Mouse (Mus musculus): ENCODE measurements at regions not wholly inside any gene's neighbourhood (a gene's known extent, or its start where the extent isn't known, plus 50 kb on each side); places are given as distances from the start of the nearest gene placed in this dataset.

DNA sequence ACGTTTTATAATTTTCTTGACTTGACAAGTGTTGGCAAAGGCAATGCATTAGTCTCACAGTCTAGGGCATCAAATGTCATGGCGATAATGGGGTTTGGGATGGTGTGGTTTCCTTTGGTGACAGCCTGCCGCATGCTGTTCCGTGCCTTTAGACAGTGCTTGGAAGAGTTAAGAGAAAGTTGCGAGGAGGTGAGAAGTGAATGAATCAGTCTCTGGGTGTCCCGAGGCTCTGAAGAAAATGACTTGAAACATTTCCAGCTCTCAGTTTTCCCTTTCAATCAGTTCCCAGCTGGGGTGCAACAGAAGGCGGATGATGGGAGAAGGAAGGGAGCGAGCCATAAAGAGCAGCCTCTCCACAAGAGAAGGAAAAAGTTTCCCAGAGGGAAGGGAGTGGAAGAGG, 211.0 kb upstream of the Pdcd1 start:
- CTCF ChIA-PET = no interaction called here
- POLR2A ChIA-PET = no interaction called here

DNA sequence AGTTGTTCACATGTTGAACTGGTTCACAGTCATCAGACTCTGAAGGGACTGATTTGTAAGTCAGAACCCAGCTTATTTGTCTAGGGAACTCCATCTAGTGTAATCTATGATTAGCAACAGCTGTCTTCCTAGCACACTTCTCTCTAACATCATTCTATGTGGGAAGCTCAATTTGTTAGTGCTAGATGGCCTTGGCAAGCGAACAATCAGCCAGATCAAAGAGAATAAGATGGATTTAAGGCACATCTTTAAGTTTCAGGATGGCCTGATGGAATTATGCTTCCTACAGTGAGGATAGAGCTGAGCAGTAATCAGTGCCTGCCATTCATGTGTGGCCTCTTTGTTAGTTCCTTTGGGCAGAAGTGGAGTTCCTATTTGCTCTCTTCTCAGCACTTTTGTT, 183.1 kb upstream of the Pdcd1 start:
- ChIA-PET CTCF (no interaction called here), POLR2A (no interaction called here)

DNA sequence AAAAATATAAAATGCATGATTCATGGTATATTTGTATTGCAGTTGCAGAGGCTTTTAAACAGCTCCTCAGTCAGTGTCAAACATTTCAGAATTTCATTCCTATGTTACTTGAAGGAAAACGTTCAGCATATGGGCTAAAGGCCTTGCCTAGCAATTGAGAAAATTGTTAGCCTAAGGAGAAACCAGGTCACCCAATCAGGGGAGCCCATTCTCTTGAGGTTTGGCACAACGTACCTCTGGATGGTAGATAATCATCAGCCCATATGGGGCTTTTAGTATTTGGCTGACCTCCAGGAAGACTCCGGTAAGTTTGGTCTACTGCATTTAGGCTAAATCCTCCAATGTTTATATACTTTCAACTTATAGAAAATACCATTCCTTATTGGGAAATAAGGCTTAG, 168.7 kb upstream of the Pdcd1 start:
- POLR2A ChIA-PET = no interaction called here
- CTCF ChIA-PET = no interaction called here

DNA sequence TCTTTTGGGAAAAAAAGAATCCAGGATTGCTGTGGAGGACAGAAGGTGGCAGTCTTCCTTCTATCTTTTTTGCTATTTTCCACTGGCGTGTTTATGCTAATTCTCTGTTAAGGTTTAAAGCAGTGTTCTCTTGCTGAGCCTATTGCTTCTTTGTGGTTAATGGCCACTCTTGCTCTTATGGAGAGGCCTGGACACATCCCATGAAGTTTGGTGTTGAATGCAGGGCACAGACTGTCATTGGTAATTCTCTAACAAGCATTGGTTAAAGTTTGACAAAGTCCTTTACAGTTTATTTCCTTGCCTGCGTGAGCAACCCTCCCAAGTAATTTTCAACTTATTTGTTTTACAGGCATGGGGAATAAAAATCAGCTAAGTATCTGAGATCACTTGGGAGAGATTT, 165.1 kb upstream of the Pdcd1 start:
- CTCF ChIA-PET = no interaction called here
- POLR2A ChIA-PET = no interaction called here

DNA sequence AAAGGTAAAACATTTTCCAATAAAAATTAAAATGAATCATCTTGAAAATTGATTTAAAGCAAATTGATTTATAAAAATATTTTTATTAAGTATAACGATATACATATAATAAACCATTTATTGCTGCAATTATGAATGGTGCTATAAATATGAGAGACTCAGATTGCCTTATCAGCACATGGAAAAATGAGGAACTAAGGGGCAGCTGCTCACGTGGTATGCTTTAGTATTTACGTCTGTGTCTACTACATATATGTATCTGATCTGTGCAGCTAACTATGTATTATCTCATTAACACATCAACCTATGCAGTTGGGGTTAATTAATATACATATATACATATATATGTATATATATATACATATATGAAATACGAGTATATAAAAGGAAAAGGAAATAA, 156.6 kb upstream of the Pdcd1 start:
- POLR2A ChIA-PET = no interaction called here
- CTCF ChIA-PET = no interaction called here

DNA sequence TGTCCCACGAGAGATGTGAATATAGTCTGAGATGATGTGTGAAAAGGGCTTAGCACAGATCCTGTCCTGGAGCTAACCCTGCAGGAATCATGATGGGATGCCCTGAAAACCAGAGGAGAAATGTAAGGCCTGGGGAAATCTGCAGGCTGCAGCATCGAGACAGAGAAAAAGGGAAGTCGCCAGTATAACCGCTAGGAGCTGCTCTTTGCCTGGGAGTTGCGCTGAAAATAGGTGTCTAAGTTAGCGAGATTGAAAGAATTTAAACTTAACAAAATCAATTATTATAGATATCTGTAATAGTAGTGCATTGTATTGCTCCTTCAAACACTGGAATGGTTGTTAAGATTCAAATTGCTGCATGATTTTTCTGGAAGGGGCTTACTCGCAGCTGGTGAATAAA, 155.5 kb upstream of the Pdcd1 start:
- ChIA-PET CTCF (no interaction called here), POLR2A (no interaction called here)

DNA sequence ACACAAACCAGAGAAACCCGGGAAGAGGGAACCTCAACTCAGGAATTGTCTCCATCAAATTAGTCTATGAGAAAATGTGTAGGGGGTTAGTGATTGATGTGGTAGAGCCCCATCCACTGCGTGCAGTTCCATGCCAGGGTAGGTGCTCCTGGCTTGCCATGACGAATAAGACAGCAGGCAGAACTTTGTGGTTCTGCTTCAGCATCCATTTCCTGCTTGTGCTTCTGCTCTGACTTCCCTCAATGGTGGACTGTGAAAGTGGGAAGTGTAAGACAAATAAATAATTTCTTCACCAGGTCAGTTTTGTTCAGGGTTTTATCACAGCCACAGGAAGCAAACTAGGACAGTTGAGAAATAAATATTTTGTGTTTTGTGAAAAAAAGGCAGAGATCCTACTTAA, 150.9 kb upstream of the Pdcd1 start:
- ChIA-PET POLR2A (no interaction called here), CTCF (no interaction called here)

DNA sequence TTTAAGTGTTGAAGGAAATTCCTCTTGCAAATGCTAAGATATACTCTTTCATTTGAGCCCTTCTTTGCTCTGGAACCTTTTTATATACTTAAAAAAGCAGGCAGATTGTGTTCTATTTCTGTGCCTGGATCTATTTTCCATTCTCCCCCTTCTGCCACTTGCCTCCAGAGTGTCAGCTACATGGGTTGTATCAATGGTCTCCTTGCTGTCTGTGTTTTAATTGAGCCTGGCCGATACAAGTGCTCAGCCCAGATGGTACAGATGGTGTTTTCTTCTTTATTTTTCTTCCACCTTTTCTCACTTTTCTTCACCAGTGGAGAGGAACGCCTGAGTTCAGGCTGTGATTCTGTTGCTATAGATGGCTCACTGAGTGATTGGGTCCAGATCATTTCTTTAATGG, 131.5 kb upstream of the Pdcd1 start:
- POLR2A ChIA-PET = no interaction called here

DNA sequence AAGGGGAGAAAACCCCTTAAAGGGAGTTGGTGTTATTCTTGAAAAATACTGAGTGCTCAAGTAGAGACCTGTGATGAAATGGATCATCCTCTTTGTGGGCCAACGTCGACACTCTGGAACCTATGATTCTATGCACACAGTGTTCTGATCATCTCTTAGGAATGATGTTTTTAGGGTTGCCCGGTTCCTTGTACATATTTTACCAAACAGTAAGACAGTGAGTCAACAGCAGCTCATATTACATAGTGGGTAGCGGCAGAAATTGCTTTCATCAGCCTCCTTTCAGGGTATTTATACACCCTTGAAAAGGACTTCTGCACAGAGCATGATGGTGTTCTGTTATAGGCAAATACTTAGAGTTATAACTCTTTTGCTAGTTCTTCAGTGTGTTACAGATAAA, 97.6 kb upstream of the Pdcd1 start:
- ChIA-PET POLR2A (no interaction called here), CTCF (no interaction called here)

More for the DNA sequence above, 131.5 kb upstream of the Pdcd1 start:
- CTCF ChIA-PET = no interaction called here

DNA sequence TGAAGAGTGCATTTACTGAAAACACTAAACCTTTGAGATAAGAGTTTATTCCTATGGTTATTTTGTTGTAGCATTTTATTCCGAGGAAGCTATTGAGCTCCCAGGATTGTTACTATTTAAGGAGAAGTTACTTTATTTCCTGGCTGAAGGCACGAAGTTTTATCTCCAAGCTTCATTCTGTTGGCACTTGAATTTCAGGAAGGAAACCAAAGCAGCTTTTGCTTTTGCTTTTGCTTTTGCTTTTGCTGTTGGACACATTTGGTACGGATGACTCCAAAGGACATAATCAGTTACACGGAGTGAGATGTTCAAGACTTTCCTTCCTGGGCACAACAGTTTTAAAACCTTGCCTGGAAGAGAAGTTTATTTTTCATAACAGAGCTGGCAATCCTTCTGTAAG, 94.7 kb upstream of the Pdcd1 start:
- CTCF ChIA-PET = interaction anchor here in 1 of 4 experiments (0.5 kb wide), 1 partner anchor 590 kb away, joined by 3 read pairs; no protein-coding TSS in a partner anchor
- POLR2A ChIA-PET = interaction anchor here in 1 of 4 experiments (1.2 kb wide), 1 partner anchor 17 kb away, joined by 3 read pairs; no protein-coding TSS in a partner anchor

DNA sequence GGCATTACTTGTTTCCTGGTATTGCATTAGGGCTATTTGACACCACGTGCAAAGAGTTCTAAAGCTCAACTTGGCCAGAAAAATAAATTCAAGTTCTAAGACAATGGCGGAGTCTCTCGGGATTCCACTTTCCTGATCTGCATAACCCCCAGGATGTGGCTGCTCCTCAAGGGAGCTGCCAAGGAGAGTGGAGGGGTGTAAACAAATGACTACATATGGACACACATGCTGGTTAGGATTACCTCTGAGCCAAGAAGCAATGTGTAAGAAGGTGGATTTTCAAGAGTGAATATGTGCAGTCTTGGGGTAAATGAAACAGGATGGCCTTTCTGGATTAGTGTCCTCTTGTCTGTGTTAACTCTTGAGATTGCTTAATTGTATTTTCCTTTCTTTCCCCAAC, 88.2 kb upstream of the Pdcd1 start:
- CTCF ChIA-PET = no interaction called here

DNA sequence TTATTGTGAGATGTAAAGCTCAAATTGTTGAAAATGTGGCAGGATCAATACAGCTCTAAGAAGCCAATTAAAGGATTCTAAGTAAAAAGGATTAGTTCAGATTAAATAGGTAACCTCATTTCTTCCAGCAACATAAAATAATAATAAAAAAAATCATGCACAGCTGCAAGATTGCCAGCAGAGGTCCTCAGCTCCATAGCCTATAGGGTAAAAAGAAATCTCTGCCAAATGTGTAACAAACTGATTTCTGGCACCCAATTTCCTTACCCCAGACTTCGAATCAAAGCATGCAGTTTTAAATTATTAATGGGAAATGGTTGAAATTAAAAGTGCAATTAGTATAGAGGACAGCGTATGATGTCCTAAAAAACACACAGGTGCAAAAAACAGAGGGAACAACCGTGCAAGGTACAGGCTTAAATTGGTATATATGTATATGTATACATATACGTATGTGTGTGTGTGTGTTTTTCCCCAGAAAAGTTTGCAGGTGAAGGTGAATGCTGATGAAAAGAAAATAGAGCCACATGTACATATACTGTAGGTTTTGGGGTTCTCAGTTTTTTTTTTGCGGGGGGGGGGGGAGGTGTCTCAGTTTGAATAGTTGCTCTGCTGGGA, 87.2 kb upstream of the Pdcd1 start:
- ChIA-PET CTCF (interaction anchor here in 1 of 4 experiments (0.6 kb wide), 1 partner anchor 35 kb away, joined by 3 read pairs; no protein-coding TSS in a partner anchor), POLR2A (interaction anchor here in 1 of 4 experiments (0.8 kb wide), 1 partner anchor 821 kb away, joined by 3 read pairs; no protein-coding TSS in a partner anchor)

More for the DNA sequence above, 88.2 kb upstream of the Pdcd1 start:
- POLR2A ChIA-PET = interaction anchor here in 1 of 4 experiments (0.8 kb wide), 1 partner anchor 820 kb away, joined by 3 read pairs; no protein-coding TSS in a partner anchor

DNA sequence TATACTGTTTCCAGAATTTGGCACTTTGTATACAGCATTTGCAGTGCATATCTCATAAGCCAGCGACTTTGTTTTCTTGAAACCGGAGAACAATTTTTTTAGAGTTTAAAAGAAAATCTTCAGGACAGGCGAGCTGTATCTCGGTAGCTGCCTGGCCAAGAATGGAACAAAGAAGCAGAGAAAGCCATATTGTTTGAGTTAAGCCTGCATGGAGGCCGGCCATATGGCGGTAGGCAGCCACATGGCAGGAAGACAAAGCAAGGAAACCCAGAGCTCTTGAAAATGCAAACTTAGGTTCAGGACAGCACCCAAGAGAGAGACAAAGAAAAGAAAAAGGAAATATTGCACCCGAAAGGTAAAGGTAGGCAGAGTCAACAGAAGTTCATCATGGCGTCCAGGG, 84.4 kb upstream of the Pdcd1 start:
- ChIA-PET POLR2A (no interaction called here), CTCF (no interaction called here)

All from embryonic stem cell, embryonic (primary cell).